Mouse (Mus musculus): Measurements from ENCODE around the gene Cib3. TPM values are rescaled to one million over a fixed set of nuclear protein-coding genes. Genes with fewer than 3 reads are reported as not detected.

The Cib3 gene
- polyA plus RNA-seq, 1 experiment from 2014 or later: not detected

GRCm38 (mm10) chr8:72187793-72188331, 24.8 kb downstream of the Cib3 start:
- no peaks in the 10 kb centered on the region for H3K79me2 ChIP-seq (ENCODE audit: inconsistent target)
- H3K36me3 ChIP-seq (ENCODE audit: inconsistent target): no peaks in the 10 kb centered on the region
- no peak overlapping the region for H3K4me3 ChIP-seq (ENCODE audit: inconsistent target)
- no peak overlapping the region for H3K27ac ChIP-seq
- 100% methylated on average over 1 of the region's 2 CpGs for WGBS (ENCODE audit: missing documents)

GRCm38 (mm10) chr8:72183554-72184202, 29.0 kb downstream of the Cib3 start:
- Histone ChIP-seq H3K36me3 (ENCODE audit: inconsistent target) (peaks cover 19% of the 10 kb centered on the region; the same call in 1 of the 2 replicates), H3K27ac (no peak overlapping the region), H3K4me3 (ENCODE audit: inconsistent target) (no peak overlapping the region), H3K79me2 (ENCODE audit: inconsistent target) (no peaks in the 10 kb centered on the region)
- 14% methylated on average over 2 of the region's 2 CpGs for WGBS (ENCODE audit: missing documents)

GRCm38 (mm10) chr8:72177346-72177925, 35.2 kb downstream of the Cib3 start:
- Histone ChIP-seq H3K79me2 (ENCODE audit: inconsistent target) (no peaks in the 10 kb centered on the region), H3K36me3 (ENCODE audit: inconsistent target) (peaks cover 66% of the 10 kb centered on the region), H3K27ac (no peak overlapping the region), H3K4me3 (ENCODE audit: inconsistent target) (no peak overlapping the region)
- 66% methylated on average over 5 of the region's 5 CpGs for WGBS (ENCODE audit: missing documents)

DNA sequence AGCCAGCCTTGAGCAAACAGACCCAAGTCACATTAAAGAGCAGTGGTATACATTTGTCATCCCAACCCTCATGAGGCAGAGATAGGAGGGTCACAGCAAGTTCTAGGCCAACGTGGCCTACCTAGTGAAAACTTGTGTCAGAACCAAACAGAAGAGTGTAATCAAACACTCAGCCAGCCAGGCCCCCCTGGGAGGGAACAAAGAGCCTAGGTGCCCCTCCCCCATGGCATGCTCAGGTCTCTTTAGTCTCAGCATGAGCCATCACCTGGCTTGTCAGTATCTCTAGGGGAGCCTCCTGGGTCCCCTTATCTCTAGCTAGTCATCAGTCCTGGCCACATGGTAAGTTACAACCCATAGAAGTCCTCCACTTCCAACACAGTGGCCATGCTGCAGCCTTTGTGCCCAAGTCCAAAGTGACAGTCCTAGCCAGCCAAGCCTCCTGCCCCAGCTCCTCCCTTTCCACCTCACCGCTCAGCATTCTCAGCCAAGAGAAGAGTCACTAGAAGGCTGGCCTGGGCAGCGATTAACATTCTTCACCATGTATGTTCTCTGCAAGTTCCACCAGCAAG, 42.9 kb downstream of the Cib3 start:
- Histone ChIP-seq H3K79me2 (ENCODE audit: inconsistent target) (peaks cover 37% of the 10 kb centered on the region), H3K27ac (peak overlapping the region; percentile 39), H3K36me3 (ENCODE audit: inconsistent target) (peaks cover 60% of the 10 kb centered on the region), H3K4me3 (ENCODE audit: inconsistent target) (no peak overlapping the region)
- 80% methylated on average over 3 of the region's 3 CpGs for WGBS (ENCODE audit: missing documents)

DNA sequence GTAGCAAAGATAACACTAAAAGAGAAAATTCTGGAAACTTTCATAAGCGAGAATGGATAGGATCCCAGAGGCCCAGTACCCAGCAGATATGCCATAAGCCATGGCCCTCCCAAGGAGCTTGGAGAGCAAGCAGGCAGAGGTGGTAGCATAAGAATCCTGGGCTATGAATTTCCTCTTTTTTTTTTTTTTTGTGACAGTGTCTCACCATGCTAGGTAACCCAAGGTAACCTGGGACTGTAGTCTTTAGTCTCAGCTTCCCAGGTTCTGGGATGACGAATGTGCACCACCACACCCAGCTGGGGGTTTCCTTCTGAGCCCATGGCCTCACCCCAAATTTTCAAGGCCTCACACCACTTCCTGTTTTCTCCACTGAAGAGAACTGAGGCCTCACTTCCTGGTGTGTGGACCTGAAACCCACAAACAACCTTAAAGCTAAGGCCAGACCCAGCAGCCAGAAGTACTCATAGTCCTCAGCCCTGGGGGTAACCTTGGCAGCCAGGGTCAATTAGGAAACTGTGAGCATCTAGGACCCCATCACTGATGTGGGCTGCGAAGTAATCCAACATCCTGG, 43.5 kb downstream of the Cib3 start:
- H3K36me3 ChIP-seq (ENCODE audit: inconsistent target): peaks cover 60% of the 10 kb centered on the region
- WGBS (ENCODE audit: missing documents): 58% methylated on average over 3 of the region's 3 CpGs
- H3K79me2 ChIP-seq (ENCODE audit: inconsistent target): peaks cover 43% of the 10 kb centered on the region
- no peak overlapping the region for H3K4me3 ChIP-seq (ENCODE audit: inconsistent target)
- H3K27ac ChIP-seq: peak overlapping the region; percentile 39

DNA sequence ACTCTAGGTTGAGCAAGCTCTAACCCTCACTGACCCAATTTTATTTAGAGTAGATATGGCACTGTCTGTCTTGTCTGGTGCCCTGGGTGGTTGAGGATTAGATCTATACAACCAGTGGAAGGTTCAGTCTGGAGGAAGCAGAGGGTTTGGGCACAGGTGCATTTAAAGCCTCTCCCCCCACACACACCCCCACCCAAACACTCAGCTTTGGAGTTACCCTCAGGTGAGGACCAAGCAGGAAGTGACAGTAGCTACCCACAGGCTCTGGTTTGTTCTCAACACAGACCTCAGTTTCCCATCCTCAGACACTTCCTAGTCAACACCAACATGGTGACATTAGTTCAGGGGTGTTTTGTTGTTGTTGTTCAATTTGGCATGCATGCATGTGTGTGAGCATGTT, 49.8 kb downstream of the Cib3 start:
- Histone ChIP-seq H3K4me3 (ENCODE audit: inconsistent target) (no peak overlapping the region), H3K36me3 (ENCODE audit: inconsistent target) (peaks cover 9% of the 10 kb centered on the region; the same call in 1 of the 2 replicates), H3K79me2 (ENCODE audit: inconsistent target) (peaks cover 79% of the 10 kb centered on the region), H3K27ac (no peak overlapping the region)

DNA sequence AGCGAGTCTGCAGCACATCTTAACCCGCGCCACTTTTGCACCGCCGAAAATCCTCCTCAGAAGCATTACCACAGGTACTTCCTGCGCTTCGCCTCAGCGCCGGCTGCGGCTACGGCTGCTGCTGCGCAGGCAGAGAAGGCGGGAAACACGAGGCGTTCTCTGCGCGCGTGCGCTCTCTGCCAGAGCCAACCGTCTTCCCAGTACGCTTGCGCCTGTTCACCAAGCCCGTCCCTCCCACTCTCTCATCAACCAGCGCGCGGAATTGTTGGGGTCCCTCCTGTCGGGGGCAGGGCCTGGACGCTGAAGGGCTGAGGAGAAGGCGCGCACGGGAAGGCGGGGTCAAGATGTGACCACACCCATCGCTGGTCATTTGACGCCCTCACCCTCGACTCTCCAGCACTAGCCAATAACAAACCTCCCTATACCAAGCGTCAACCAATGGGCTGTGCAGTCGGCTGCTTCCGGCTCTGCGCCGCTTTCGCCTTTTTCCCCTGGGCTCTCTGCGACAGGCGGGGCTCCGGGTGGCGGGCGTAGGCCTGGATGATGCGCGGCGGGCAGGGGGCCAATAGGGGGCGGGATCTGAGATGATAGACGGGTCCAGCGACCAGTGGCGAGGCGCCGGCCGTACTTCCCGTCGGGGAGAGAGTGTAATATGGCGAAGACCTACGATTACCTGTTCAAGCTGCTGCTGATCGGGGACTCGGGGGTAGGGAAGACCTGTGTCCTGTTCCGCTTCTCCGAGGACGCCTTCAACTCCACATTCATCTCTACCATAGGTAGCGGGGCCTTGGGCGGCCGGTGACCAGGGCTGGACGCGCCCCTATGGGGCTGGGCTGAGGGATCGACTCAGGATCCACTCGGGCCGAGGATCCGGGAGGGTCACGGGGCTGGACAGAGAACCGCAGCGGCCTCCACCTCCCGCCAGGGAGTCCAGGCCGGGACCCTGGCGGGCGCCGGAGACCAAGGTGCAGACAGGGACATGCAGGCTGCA, 51.6 kb downstream of the Cib3 start, which contains the start of gene Rab8a:
Gene Rab8a, plus strand, starts transcription at position 494 of the 991 bp plus-strand sequence.
- Histone ChIP-seq H3K79me2 (ENCODE audit: inconsistent target) (peaks cover 60% of the 10 kb centered on the region), H3K4me3 (ENCODE audit: inconsistent target) (peak within 1 kb of the TSS; percentile 85), H3K27ac (peak within 1 kb of the TSS; percentile 71), H3K36me3 (ENCODE audit: inconsistent target) (peaks cover 9% of the 10 kb centered on the region; the same call in 1 of the 2 replicates)
- under 1% methylated on average over 78 of the region's 82 CpGs for WGBS (ENCODE audit: missing documents)

- peak overlapping the region; percentile 71 for H3K27ac ChIP-seq
- H3K4me3 ChIP-seq (ENCODE audit: inconsistent target): peak overlapping the region; percentile 47
- peaks cover 9% of the 10 kb centered on the region; the same call in 1 of the 2 replicates for H3K36me3 ChIP-seq (ENCODE audit: inconsistent target)
- WGBS (ENCODE audit: missing documents): 15% methylated on average over 3 of the region's 3 CpGs
- H3K79me2 ChIP-seq (ENCODE audit: inconsistent target): peaks cover 50% of the 10 kb centered on the region
These were observed 52.6 kb downstream of the Cib3 start for GRCm38 (mm10) chr8:72160007-72160406.

DNA sequence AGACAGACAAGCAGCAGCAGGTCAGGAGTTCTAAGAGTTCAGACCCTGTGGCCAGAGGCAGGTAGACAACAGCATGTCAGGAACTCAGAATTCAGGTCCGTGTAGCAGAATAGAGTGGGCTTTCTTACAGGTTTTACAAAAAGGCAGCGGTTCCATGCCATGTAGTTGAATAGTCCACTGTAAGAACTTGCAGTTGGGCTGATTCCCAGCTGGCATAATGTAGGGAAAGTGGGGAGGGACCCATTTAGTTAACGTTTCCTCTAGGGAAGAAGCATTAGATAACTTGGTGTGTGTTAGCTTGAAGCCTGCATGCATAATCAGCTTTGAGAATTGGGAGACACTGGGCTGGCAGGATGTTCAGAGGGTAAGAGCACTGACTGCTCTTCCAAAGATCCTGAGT, 53.9 kb downstream of the Cib3 start:
- no peaks in the 10 kb centered on the region for H3K36me3 ChIP-seq (ENCODE audit: inconsistent target)
- H3K4me3 ChIP-seq (ENCODE audit: inconsistent target): no peak overlapping the region
- 96% methylated on average over 3 of the region's 3 CpGs for WGBS (ENCODE audit: missing documents)

GRCm38 (mm10) chr8:72158096-72158495, 54.5 kb downstream of the Cib3 start:
- peaks cover 5% of the 10 kb centered on the region for H3K36me3 ChIP-seq (ENCODE audit: inconsistent target)
- no peak overlapping the region for H3K27ac ChIP-seq
- no peak overlapping the region for H3K4me3 ChIP-seq (ENCODE audit: inconsistent target)
- peaks cover 36% of the 10 kb centered on the region for H3K79me2 ChIP-seq (ENCODE audit: inconsistent target)
- WGBS (ENCODE audit: missing documents): 88% methylated on average over 2 of the region's 2 CpGs

More for the DNA sequence above, 53.9 kb downstream of the Cib3 start:
- Histone ChIP-seq H3K27ac (no peak overlapping the region), H3K79me2 (ENCODE audit: inconsistent target) (peaks cover 38% of the 10 kb centered on the region)

Other genes with a start within 250 kb of the Cib3 start
- gene Cyp4f18, start 203.2 kb downstream of the Cib3 start, polyA plus RNA-seq (2018): 4.8 to 31.0 TPM (median 8.7 TPM) in 3 replicates
- not detected in 3 replicates for gene Olfr372, start 171.6 kb downstream of the Cib3 start, polyA plus RNA-seq (2018)
- gene Olfr373, start 129.7 kb downstream of the Cib3 start, polyA plus RNA-seq (2018): not detected in 3 replicates
- gene Olfr374, start 105.8 kb downstream of the Cib3 start, polyA plus RNA-seq (2018): not detected in 3 replicates
- 152 to 252 TPM (median 227 TPM) in 3 replicates for gene Tpm4, start 77.9 kb downstream of the Cib3 start, polyA plus RNA-seq (2018)
- gene Rab8a, start 51.6 kb downstream of the Cib3 start, polyA plus RNA-seq (2018): 103 to 457 TPM (median 106 TPM) in 3 replicates
- gene Hsh2d, start 23.2 kb downstream of the Cib3 start, polyA plus RNA-seq (2018): 0.14 to 0.27 TPM (median 0.20 TPM) in 3 replicates
- not detected in 3 replicates for gene Gm11034, start 799 bp upstream of the Cib3 start, polyA plus RNA-seq (2018)
- 53.0 to 65.8 TPM (median 59.4 TPM) in 3 replicates for gene Fam32a, start 6.9 kb upstream of the Cib3 start, polyA plus RNA-seq (2018)
- 43.7 to 76.1 TPM (median 50.7 TPM) in 3 replicates for gene Ap1m1, start 27.2 kb upstream of the Cib3 start, polyA plus RNA-seq (2018)
- gene Gm10282, start 92.4 kb upstream of the Cib3 start, polyA plus RNA-seq (2018): 1.1 to 6.6 TPM (median 2.6 TPM) in 3 replicates
- 3.1 to 17.3 TPM (median 5.7 TPM) in 3 replicates for gene Klf2, start 106.2 kb upstream of the Cib3 start, polyA plus RNA-seq (2018)
- 36.4 to 53.4 TPM (median 39.6 TPM) in 3 replicates for gene Eps15l1, start 208.6 kb upstream of the Cib3 start, polyA plus RNA-seq (2018)
- gene Calr3, start 231.0 kb upstream of the Cib3 start, polyA plus RNA-seq (2018): 0.50 to 0.60 TPM (median 0.58 TPM) in 3 replicates
- 2.4 to 5.8 TPM (median 3.0 TPM) in 3 replicates for gene 1700030K09Rik, start 231.0 kb upstream of the Cib3 start, polyA plus RNA-seq (2018)